Mouse (Mus musculus) T-helper 1 cell (primary cell): ENCODE measurements around the gene Astn1.

Experiments
- in situ Hi-C: fragments of 300-600 bp; cut with MboI, MseI; formaldehyde crosslinking; loops from one replicate; pipeline ENCODE4 v1.15.1; 2025; ENCODE audit warnings: high pct_unique_total_duplicates

Gene Astn1

GRCm38 (mm10) chr1:158732868-158733496 is 370.9 kb downstream of the Astn1 start:
- in situ Hi-C loops: no loop called here

- in situ Hi-C loops: no loop called here
Observed at GRCm38 (mm10) chr1:158739132-158739919, 377.3 kb downstream of the Astn1 start.

- in situ Hi-C loops: no loop called here
Observed at GRCm38 (mm10) chr1:158740161-158740766, 378.2 kb downstream of the Astn1 start.

- in situ Hi-C loops: no loop called here
Observed at GRCm38 (mm10) chr1:158740949-158741348, 378.9 kb downstream of the Astn1 start.
